Mouse (Mus musculus) E14TG2a.4 (cell line): ENCODE measurements at regions not wholly inside any gene's neighbourhood (a gene's known extent, or its start where the extent isn't known, plus 50 kb on each side); places are given as distances from the start of the nearest gene placed in this dataset.

Experiments
- CTCF ChIP-seq: conservative IDR thresholded peaks from 2 replicates; pipeline ENCODE4 v1.5.1; 2014; ENCODE audit warnings: low read length
- NANOG ChIP-seq: IDR thresholded peaks from 2 replicates; pipeline ENCODE4 v1.6.1; 2014; ENCODE audit warnings: borderline replicate concordance, low read length, mixed read lengths
- POU5F1 ChIP-seq: IDR thresholded peaks from 2 replicates; pipeline ENCODE4 v1.6.1; 2014; ENCODE audit warnings: low read length, borderline replicate concordance

GRCm38 (mm10) chr3:54530251-54530650, 162.4 kb upstream of the Supt20 start:
- TF ChIP-seq CTCF (no peak), NANOG (no peak), POU5F1 (no peak)
